In genomic region chr9:45380411-45381251, GRCm38 (mm10) we compare ENCODE assay signal across 11 mouse cellular contexts. TPM values are rescaled to one million over a fixed set of nuclear protein-coding genes. Genes with fewer than 3 reads are reported as not detected.
DNase-seq lines count a peak whose midpoint lies in the region; ATAC-seq lines count a peak whose summit lies in the region.
"Had no signal": no experiment of that assay in that cellular context is flagged by ENCODE, and none has a peak within 500 bp of the region (broad histone marks: within the 10 kb centered on the region; RNA-seq: fewer than 3 reads in every experiment).

No protein-coding gene starts in this region.

- H3K27me3 ChIP-seq in hindbrain, embryonic 11.5 days (ENCODE audit: control insufficient read depth, insufficient read depth, low read length): no peaks in the 10 kb centered on the region
- H3K27me3 ChIP-seq: limb, embryonic 12.5 days had no signal

- 59% methylated on average over 10 of the region's 10 CpGs for WGBS in hindbrain, embryonic 11.5 days

- H3K4me1 ChIP-seq in hindbrain, embryonic 11.5 days (replicated peaks; ENCODE audit: control insufficient read depth, insufficient read depth, low read length): no peaks in the 10 kb centered on the region

- DNase-seq in adrenal gland, adult (ENCODE audit: inconsistent age in 2 of 2, low spot score in 1 of 2): peak; percentile 55 to 81
- DNase-seq in adrenal gland, adult 8-10 months: no peak
- peak; percentile 23 for DNase-seq in ovary, adult 18-20 months (ENCODE audit: low spot score)
- DNase-seq in ovary, postnatal 14 days (ENCODE audit: low spot score): no peak
- DNase-seq in hindbrain, embryonic 11.5 days (ENCODE audit: low spot score): no peak
- peak; percentile 36 for DNase-seq in testis, postnatal 14 days (ENCODE audit: low spot score)
- DNase-seq in T-cell, adult 2 months (ENCODE audit: low spot score): no peak
- DNase-seq: kidney, postnatal 25 days; lung, postnatal 14 days had no signal

- H3K9ac ChIP-seq in hindbrain, embryonic 11.5 days (ENCODE audit: low read depth, low read length): no peak overlapping the region
- H3K9ac ChIP-seq: limb, embryonic 12.5 days had no signal

- H3K4me2 ChIP-seq in hindbrain, embryonic 11.5 days (replicated peaks; ENCODE audit: low read depth, low read length): no peak overlapping the region; the same call in 1 of the 2 replicates
- H3K4me2 ChIP-seq: limb, embryonic 12.5 days had no signal

- peak overlapping the region; percentile 33; the same call in 1 of the 2 replicates for H3K27ac ChIP-seq in hindbrain, embryonic 11.5 days (ENCODE audit: low read depth, low read length)
- H3K27ac ChIP-seq: limb, embryonic 12.5 days had no signal

- no peak overlapping the region for H3K4me3 ChIP-seq in hindbrain, embryonic 11.5 days (ENCODE audit: low read depth, low read length)
- H3K4me3 ChIP-seq: limb, embryonic 12.5 days had no signal

- no peak for ATAC-seq in hindbrain, embryonic 11.5 days (ENCODE audit: low FRiP score)
- no peak for ATAC-seq in inflammation-experienced regulatory T-cells, adult 6 months

- H3K36me3 ChIP-seq in hindbrain, embryonic 11.5 days (ENCODE audit: control insufficient read depth, insufficient read depth, low read length): no peaks in the 10 kb centered on the region

- no peaks in the 10 kb centered on the region for H3K9me3 ChIP-seq in hindbrain, embryonic 11.5 days (ENCODE audit: control insufficient read depth, low read length)
- H3K9me3 ChIP-seq: limb, embryonic 12.5 days had no signal

RNA-seq across cellular contexts. Expression of gene Fxyd6, which starts 10.6 kb away (rescaled TPM):
- 100 to 1,000 TPM; 307 to 396 (median 352) TPM for total RNA-seq in adrenal gland, adult 8-10 months (2022)
- polyA plus RNA-seq in hindbrain, embryonic 11.5 days (2014; fragmentation: Nextera tagmentation; extraction: Ambion mirVana): 108 and 111 TPM in 2 replicates
- 1 to 10 TPM in 1 of 3 experiments, not detected in 2; 1.6 TPM for polyA plus RNA-seq in inflammation-experienced regulatory T-cells, adult 6 months (2017; shearing (Covaris generic))

RNA-seq across cellular contexts. Expression of gene Fxyd2, which starts 18.8 kb away (rescaled TPM):
- total RNA-seq in adrenal gland, adult 8-10 months (2022): 10 to 100 TPM in 1 of 4 experiments, 1 to 10 TPM in 3; 4.9 to 10.4 (median 7.3) TPM
- polyA plus RNA-seq in hindbrain, embryonic 11.5 days (2014; fragmentation: Nextera tagmentation; extraction: Ambion mirVana): 1.0 and 1.5 TPM in 2 replicates
- 1 to 10 TPM in 1 of 3 experiments, not detected in 2; 2.4 TPM for polyA plus RNA-seq in inflammation-experienced regulatory T-cells, adult 6 months (2017; shearing (Covaris generic))

RNA-seq across cellular contexts. Expression of gene Dscaml1, which starts 45.8 kb away (rescaled TPM):
- total RNA-seq in adrenal gland, adult 8-10 months (2022): 1 to 10 TPM; 1.7 to 3.7 (median 2.6) TPM
- polyA plus RNA-seq in hindbrain, embryonic 11.5 days (2014; fragmentation: Nextera tagmentation; extraction: Ambion mirVana): 0.52 and 0.80 TPM in 2 replicates
- polyA plus RNA-seq in inflammation-experienced regulatory T-cells, adult 6 months (2017; shearing (Covaris generic)): not detected

Comparison
In these comparisons a context has a peak if more than half of its experiments do, and no peak if none do; other contexts are left out.
1. DNase-seq: peak in adrenal gland, adult (2 of 2), ovary, adult 18-20 months (single experiment) and testis, postnatal 14 days (single experiment); none in adrenal gland, adult 8-10 months (single experiment), ovary, postnatal 14 days (single experiment), hindbrain, embryonic 11.5 days (single experiment) and T-cell, adult 2 months (single experiment).
2. RNA of gene Fxyd6, which starts 10.6 kb away (polyA plus RNA-seq): 108 to 111 TPM in hindbrain, embryonic 11.5 days; 1.6 TPM in inflammation-experienced regulatory T-cells, adult 6 months; every median in the first group is over 10 times any median in the second.